Mouse (Mus musculus) CH12.LX (cell line): ENCODE results near the gene Setd5.

Experiments
- CTCF ChIP-seq, 2 experiments: IDR thresholded peaks in 1 of 2; conservative IDR thresholded peaks in 1 of 2; 2 replicates each; pipeline ENCODE4 v1.5.1; 2011 to 2012; ENCODE audit warnings: low read depth in 2 of 2, low read length in 2 of 2, improper control_type of control experiment in 1 of 2, inconsistent platforms in 1 of 2, mild to moderate bottlenecking in 1 of 2, moderate library complexity in 1 of 2
- EP300 ChIP-seq: IDR thresholded peaks from 2 replicates; pipeline ENCODE4 v1.6.1; 2011; ENCODE audit warnings: low read length, improper control_type of control experiment
- MAX ChIP-seq: IDR thresholded peaks from 2 replicates; pipeline ENCODE4 v1.6.1; 2011; ENCODE audit warnings: low read length, improper control_type of control experiment
- POLR2A ChIP-seq: IDR thresholded peaks from 2 replicates; pipeline ENCODE4 v1.6.1; 2011; ENCODE audit warnings: low read depth, mild to moderate bottlenecking, improper control_type of control experiment, low read length
- USF1 ChIP-seq: IDR thresholded peaks from 2 replicates; pipeline ENCODE4 v1.6.1; 2014; ENCODE audit warnings: low read depth, mild to moderate bottlenecking, inconsistent platforms, low read length, improper control_type of control experiment

GRCm38 (mm10) chr6:113172011-113172410, 94.8 kb downstream of the Setd5 start:
- no peak for TF ChIP-seq EP300
- no peak for TF ChIP-seq CTCF (conservative IDR thresholded peaks at IDR 0.05 in 1 of 2, IDR thresholded peaks at IDR 0.05 in 1 of 2; ENCODE audit: low read depth in 2 of 2, low read length in 2 of 2)
- no peak for TF ChIP-seq USF1
- no peak for TF ChIP-seq POLR2A
- no peak for TF ChIP-seq MAX
